Mouse (Mus musculus): ENCODE results near the gene B4galt5. TPM values are rescaled to one million over a fixed set of nuclear protein-coding genes. Genes with fewer than 3 reads are reported as not detected.
"Not testable (repeated sequence)": the region's sequence is repeated elsewhere in the genome, so short reads cannot be mapped to it uniquely, and the experiment has no call there.

Gene B4galt5
- 57.1 and 69.9 TPM in 2 replicates for polyA plus RNA-seq (2012; ENCODE audit: insufficient read depth, insufficient read length, missing spikeins)

DNA sequence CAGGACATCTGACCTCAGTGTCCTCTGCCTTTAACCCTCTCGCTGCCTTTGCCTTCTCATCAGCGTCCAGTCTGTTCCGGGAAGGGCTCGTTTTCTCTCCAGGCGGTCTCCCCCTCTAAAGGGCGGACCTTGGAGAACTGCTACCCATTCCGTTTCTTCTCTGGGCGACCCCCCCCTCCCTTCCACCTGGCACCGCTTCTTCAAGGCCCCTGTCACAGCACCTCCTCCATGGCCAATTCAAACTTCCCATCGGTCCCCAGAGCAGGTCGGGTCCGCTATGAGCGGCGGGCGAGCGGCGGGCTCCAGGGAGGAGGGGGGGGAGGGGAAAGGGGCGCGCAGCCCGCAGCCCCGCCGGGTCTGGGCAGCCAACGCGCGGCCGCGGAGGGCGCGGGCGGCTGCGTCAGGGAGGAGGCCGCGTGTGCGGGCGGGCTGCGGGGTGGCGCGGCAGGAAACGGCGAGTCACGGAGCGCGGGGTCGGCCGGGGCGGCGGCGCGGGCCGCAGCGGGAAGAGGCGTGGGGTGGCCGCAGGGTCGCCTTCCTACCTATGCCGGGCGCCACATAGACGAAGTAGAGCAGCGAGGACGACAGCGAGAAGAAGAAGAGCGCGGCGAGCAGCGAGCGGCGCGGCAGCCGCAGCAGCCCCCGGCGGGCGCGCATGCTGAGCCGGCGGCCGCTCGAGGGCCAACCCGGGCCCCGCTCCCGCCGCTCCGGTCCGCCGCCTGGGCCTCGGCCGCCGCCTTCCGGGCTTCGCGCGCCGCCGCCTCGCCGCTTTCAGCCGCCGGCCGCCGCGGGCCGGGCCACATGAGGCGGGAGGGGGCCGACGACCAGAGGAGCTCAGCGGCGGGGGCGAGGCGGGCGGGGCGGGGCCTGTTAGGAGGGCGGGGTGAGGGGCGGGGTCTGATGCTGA is at the start of gene B4galt5:
TSS of gene B4galt5 (minus strand) at position 808 of the 907 bp plus-strand sequence.
- Histone ChIP-seq H3K4me3 (ENCODE audit: insufficient read depth, low read length) (peak within 1 kb of the TSS; percentile 93), H3K27ac (ENCODE audit: insufficient read depth, low read depth, low read length) (peak within 1 kb of the TSS; percentile 78), H3K4me1 (ENCODE audit: control insufficient read depth, insufficient read depth, low read length) (peaks cover 59% of the 10 kb centered on the region)
- no peak for TF ChIP-seq POLR2A (IDR thresholded peaks at IDR 0.05; ENCODE audit: borderline replicate concordance, low read depth, low read length)
- no peak for TF ChIP-seq CTCF (IDR thresholded peaks at IDR 0.05; ENCODE audit: low read depth, low read length)

DNA sequence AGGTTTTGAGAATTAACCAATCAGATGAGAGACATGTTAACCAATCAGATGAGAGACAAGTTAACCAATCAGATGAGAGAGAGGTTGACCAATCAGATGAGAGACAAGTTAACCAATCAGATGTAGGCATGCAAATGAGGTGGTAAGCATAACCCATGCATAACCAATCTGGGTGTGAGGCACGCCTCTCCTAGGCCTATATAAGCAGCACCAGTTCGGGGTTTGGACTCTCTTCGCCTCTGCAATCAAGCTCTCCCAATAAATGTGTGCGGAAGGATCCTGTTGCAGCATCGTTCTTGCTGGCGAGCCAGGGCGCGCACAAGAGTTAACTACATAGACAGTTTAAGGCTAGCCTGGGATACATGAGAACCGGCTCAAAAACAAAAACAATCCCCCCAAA is 47.4 kb upstream of the B4galt5 start:
- H3K27ac ChIP-seq (ENCODE audit: insufficient read depth, low read depth, low read length); H3K4me1 ChIP-seq (ENCODE audit: control insufficient read depth, insufficient read depth, low read length); H3K4me3 ChIP-seq (ENCODE audit: insufficient read depth, low read length): not testable (repeated sequence)

DNA sequence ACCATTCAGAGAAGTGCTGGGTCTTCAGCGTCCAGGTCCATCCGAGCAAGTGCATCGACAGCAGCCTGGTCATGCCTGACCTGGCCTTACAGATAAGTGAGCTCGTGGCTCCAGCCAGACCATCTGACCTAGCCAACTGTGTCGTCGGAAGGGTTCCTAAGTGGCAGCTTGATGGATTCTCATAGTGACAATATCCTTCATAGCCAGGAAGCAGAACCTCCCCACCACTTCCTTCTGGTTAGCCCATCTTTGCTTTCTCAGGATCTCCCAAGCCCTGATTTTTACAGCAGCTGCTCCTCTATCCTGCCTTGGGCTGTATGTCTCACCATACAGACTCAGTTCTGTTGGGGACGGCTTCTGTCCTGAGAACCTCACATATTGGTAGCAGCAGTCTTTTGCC is 45.4 kb upstream of the B4galt5 start:
- Histone ChIP-seq H3K4me1 (ENCODE audit: control insufficient read depth, insufficient read depth, low read length) (peaks cover 6% of the 10 kb centered on the region), H3K4me3 (ENCODE audit: insufficient read depth, low read length) (no peak overlapping the region)
- TF ChIP-seq POLR2A (IDR thresholded peaks at IDR 0.05; ENCODE audit: borderline replicate concordance, low read depth, low read length) (no peak), CTCF (IDR thresholded peaks at IDR 0.05; ENCODE audit: low read depth, low read length) (no peak)

DNA sequence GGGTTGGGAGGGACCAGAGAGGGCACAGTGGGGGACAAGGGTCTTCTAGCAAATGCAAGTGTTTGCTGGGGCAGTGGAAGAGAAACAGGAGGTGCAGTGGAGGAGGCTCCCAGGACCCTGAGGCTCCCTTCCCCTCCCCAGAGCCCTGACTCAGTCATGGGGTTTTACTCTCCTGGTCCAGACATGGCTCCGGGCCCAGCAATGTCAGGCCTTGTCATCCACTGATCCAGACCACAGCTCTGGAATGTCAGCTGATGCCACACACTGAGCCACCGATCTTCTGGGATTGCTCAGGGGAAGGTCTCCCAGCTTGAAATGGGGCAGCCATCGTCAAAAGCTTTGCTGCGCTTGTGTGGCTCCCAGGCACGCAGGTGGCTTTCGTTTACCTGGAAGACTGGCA is 38.0 kb upstream of the B4galt5 start:
- Histone ChIP-seq H3K4me3 (ENCODE audit: insufficient read depth, low read length) (no peak overlapping the region), H3K4me1 (ENCODE audit: control insufficient read depth, insufficient read depth, low read length) (peaks cover 32% of the 10 kb centered on the region), H3K27ac (ENCODE audit: insufficient read depth, low read depth, low read length) (no peak overlapping the region)
- no peak for TF ChIP-seq POLR2A (IDR thresholded peaks at IDR 0.05; ENCODE audit: borderline replicate concordance, low read depth, low read length)
- no peak for TF ChIP-seq CTCF (IDR thresholded peaks at IDR 0.05; ENCODE audit: low read depth, low read length)

More for the DNA sequence above, 45.4 kb upstream of the B4galt5 start:
- H3K27ac ChIP-seq (ENCODE audit: insufficient read depth, low read depth, low read length) = no peak overlapping the region

DNA sequence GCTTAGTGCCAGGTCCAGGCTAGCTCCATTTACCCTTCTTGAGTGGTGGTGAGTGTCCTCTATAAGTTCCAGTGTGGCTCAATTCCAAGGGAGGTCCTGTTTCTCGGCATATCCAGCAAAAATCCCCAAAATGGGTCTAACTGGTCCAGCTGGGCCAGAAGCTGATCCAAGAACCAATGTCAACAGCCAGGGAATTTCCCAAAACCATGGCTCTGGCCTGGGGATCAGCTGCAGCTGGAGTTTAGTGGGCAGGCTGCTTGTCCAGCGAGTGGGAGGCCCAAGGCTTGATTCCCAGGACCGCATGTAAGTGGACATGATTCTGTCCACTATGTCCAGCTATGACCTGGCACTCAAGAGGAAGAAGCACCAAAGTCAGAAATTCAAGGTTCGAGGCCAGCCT is 37.5 kb upstream of the B4galt5 start:
- Histone ChIP-seq H3K4me1 (ENCODE audit: control insufficient read depth, insufficient read depth, low read length) (peaks cover 38% of the 10 kb centered on the region), H3K27ac (ENCODE audit: insufficient read depth, low read depth, low read length) (no peak overlapping the region), H3K4me3 (ENCODE audit: insufficient read depth, low read length) (no peak overlapping the region)
- TF ChIP-seq POLR2A (IDR thresholded peaks at IDR 0.05; ENCODE audit: borderline replicate concordance, low read depth, low read length) (no peak), CTCF (IDR thresholded peaks at IDR 0.05; ENCODE audit: low read depth, low read length) (no peak)

DNA sequence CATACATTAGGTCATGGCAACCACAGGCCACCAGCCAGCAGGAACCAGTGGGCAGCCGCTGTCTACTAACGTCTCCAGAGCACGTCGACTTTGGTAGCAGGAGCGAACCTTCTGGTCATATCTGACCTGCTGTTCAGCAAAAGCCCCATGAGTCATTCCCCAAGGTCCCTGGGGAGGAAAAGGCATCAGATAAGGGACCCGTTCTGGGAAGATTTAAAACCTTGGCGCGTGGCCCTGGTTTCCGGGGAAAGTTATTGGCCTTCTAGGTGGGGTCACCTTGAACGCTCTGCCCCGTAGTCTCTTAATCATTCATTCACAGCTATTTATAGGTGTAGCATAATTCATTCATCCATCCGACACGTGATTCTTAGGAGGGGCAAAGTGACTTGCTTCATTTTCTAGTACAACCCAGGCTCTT is 34.7 kb upstream of the B4galt5 start:
- H3K27ac ChIP-seq (ENCODE audit: insufficient read depth, low read depth, low read length) = peak overlapping the region; percentile 66
- H3K4me1 ChIP-seq (ENCODE audit: control insufficient read depth, insufficient read depth, low read length) = peaks cover 52% of the 10 kb centered on the region
- TF ChIP-seq CTCF (IDR thresholded peaks at IDR 0.05; ENCODE audit: low read depth, low read length) (no peak), POLR2A (IDR thresholded peaks at IDR 0.05; ENCODE audit: borderline replicate concordance, low read depth, low read length) (no peak)
- H3K4me3 ChIP-seq (ENCODE audit: insufficient read depth, low read length) = no peak overlapping the region

DNA sequence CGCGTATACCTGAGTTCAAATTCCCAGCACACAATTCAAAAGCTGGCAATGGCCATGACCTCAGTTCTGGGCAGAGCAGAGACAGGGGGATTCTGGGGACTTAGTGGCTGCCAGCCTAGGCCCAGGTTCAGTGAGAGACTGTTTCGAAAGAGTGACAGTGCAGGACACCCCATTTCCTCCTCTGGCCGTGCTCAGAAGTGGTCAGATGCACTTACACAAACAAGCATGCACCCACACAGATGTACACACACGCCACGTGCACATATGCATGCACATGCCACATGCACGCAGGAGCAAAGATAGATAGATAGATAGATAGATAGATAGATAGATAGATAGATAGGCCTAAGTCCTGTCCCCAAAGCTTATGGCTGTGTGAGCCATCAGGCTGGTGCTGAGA is 33.4 kb upstream of the B4galt5 start:
- H3K4me1 ChIP-seq (ENCODE audit: control insufficient read depth, insufficient read depth, low read length) = peaks cover 61% of the 10 kb centered on the region
- no peak overlapping the region for H3K4me3 ChIP-seq (ENCODE audit: insufficient read depth, low read length)
- no peak for TF ChIP-seq CTCF (IDR thresholded peaks at IDR 0.05; ENCODE audit: low read depth, low read length)
- TF ChIP-seq POLR2A (IDR thresholded peaks at IDR 0.05; ENCODE audit: borderline replicate concordance, low read depth, low read length) = no peak
- H3K27ac ChIP-seq (ENCODE audit: insufficient read depth, low read depth, low read length) = peak overlapping the region; percentile 66

DNA sequence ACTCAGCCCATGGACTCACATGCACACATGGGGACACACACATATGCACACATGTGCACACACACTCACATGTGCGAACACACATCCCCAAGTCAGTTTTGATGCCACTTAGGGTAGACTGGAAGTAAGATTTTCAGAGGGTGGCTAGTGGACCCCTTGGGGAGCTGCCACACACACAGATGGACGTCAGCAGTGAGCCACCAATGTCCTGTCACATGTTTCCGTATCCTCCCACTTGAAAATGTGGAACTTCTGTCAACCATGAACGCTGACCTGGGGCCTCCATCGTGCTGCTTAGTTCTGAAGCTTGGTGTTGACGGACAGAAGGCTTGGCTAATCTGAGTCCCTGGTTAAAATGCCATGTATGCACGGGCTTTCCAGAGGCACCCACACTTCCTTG is 32.6 kb upstream of the B4galt5 start:
- Histone ChIP-seq H3K4me1 (ENCODE audit: control insufficient read depth, insufficient read depth, low read length) (peaks cover 69% of the 10 kb centered on the region), H3K27ac (ENCODE audit: insufficient read depth, low read depth, low read length) (peak overlapping the region; percentile 66), H3K4me3 (ENCODE audit: insufficient read depth, low read length) (no peak overlapping the region)
- TF ChIP-seq CTCF (IDR thresholded peaks at IDR 0.05; ENCODE audit: low read depth, low read length) = no peak
- TF ChIP-seq POLR2A (IDR thresholded peaks at IDR 0.05; ENCODE audit: borderline replicate concordance, low read depth, low read length) = no peak

DNA sequence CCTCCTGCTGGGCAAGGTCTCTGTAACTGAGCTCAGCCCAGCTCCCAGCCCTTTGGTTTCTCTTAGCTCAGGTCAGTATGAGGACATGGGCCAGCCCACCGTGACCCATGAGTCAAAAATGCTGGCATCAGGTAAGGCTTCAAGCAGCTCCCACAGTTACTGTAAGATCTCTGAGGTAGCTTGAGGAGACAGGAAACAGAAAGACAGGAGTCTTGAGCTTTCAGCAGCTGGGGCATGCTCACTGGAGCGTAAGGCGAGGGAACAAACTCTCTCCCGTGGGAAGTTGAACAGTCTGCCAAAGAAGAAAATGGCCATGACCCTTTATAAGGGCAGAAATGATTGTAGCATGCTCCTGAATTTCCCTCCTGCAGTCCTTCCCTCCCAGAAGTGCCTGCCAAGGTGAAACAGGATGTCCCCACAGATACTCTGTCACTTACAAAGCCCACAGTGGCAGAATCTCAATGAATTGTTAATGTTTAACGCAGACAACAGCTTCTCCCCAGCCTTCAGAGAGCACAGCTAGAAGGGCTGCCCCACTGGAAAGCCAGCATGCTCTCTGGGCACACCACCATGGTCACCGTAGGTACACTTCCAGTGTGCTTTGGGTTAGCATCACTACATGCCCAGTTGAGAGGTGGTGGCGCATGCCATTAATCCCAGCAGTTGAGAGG is 31.8 kb upstream of the B4galt5 start:
- no peak for TF ChIP-seq CTCF (IDR thresholded peaks at IDR 0.05; ENCODE audit: low read depth, low read length)
- no peak for TF ChIP-seq POLR2A (IDR thresholded peaks at IDR 0.05; ENCODE audit: borderline replicate concordance, low read depth, low read length)
- Histone ChIP-seq H3K4me3 (ENCODE audit: insufficient read depth, low read length) (no peak overlapping the region), H3K4me1 (ENCODE audit: control insufficient read depth, insufficient read depth, low read length) (peaks cover 71% of the 10 kb centered on the region), H3K27ac (ENCODE audit: insufficient read depth, low read depth, low read length) (peak overlapping the region; percentile 2; the same call in 1 of the 2 replicates)

DNA sequence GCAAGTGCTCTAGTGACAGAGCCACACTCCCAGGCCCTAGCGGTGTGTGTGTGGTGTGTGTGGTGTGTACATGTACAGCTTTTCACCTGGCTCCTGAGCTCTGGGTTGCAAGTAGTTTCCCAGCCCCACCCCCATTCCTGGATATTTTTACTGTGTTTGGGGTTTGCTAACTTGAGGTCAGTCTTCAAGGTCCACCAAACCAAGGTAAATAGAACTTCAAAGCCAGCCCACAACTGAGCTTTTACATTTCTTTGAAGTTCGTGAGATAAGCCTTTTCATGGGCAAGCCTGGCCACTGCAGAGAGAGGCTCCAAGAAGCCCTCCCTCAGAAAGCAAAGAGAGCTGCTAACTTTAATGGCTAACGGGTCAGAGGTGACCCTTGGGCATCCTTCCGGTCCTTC is 30.0 kb upstream of the B4galt5 start:
- Histone ChIP-seq H3K4me3 (ENCODE audit: insufficient read depth, low read length) (no peak overlapping the region), H3K4me1 (ENCODE audit: control insufficient read depth, insufficient read depth, low read length) (peaks cover 75% of the 10 kb centered on the region), H3K27ac (ENCODE audit: insufficient read depth, low read depth, low read length) (no peak overlapping the region)
- TF ChIP-seq POLR2A (IDR thresholded peaks at IDR 0.05; ENCODE audit: borderline replicate concordance, low read depth, low read length) = no peak
- no peak for TF ChIP-seq CTCF (IDR thresholded peaks at IDR 0.05; ENCODE audit: low read depth, low read length)
